Mouse (Mus musculus): ENCODE data around the gene Map3k4. TPM values are rescaled to one million over a fixed set of nuclear protein-coding genes. Genes with fewer than 3 reads are reported as not detected.

Map3k4 gene
- total RNA-seq (2012; rRNA removed): 31.7 and 34.7 TPM in 2 replicates

- in situ Hi-C loops (cut with MboI; ENCODE audit: low sequenced_read_pairs in 2 of 2, unreplicated experiment in 2 of 2): no loop called here
- no peaks in the 10 kb centered on the region for H3K9me3 ChIP-seq (ENCODE audit: control insufficient read depth, insufficient read depth, low read depth, low read length)
- H3K36me3 ChIP-seq (ENCODE audit: control insufficient read depth, insufficient read depth, low read length, poor library complexity, severe bottlenecking): no peaks in the 10 kb centered on the region
- H3K4me1 ChIP-seq (ENCODE audit: control insufficient read depth in 2 of 2, insufficient read depth in 2 of 2, low read length in 2 of 2, poor library complexity in 1 of 2): peaks cover 0 to 6% of the 10 kb centered on the region in 2 experiments; a peak in 1 of 4 replicates
- TF ChIP-seq HCFC1 (IDR thresholded peaks at IDR 0.05; ENCODE audit: borderline replicate concordance, insufficient read depth, low read length) (peak; percentile 59), ZC3H11A (IDR thresholded peaks at IDR 0.05; ENCODE audit: borderline replicate concordance, low read depth, low read length) (no peak), CHD2 (IDR thresholded peaks at IDR 0.05; ENCODE audit: low read depth, low read length) (no peak), ZNF384 (IDR thresholded peaks at IDR 0.05; ENCODE audit: low read depth, low read length) (no peak), MAFK (IDR thresholded peaks at IDR 0.05; ENCODE audit: insufficient read depth, low read depth, low read length) (0 out of 2 replicates have a peak, but pooled peaks have one; percentile 8)
- H3K4me3 ChIP-seq (ENCODE audit: insufficient read depth in 1 of 2, low read depth in 1 of 2, low read length in 2 of 2, poor library complexity in 1 of 2, severe bottlenecking in 1 of 2): peak within 1 kb of the TSS; percentile 96 to 97
- H3K9ac ChIP-seq (ENCODE audit: insufficient read depth, low read depth, low read length, poor library complexity, severe bottlenecking): peak within 1 kb of the TSS; percentile 91
- peak; percentile 49 for DNase-seq (ENCODE audit: low read depth, low spot score)
- peak within 1 kb of the TSS; percentile 1; the same call in 1 of the 2 replicates for H3K27ac ChIP-seq (ENCODE audit: insufficient read depth, low read depth, low read length, poor library complexity, severe bottlenecking)
Observed at GRCm38 (mm10) chr17:12318663-12319201, at the start of gene Map3k4. Map3k4 (minus strand) TSS chr17:12318796.

- Histone ChIP-seq H3K9me3 (ENCODE audit: control insufficient read depth, insufficient read depth, low read depth, low read length) (no peaks in the 10 kb centered on the region), H3K4me3 (ENCODE audit: insufficient read depth in 1 of 2, low read depth in 1 of 2, low read length in 2 of 2, poor library complexity in 1 of 2, severe bottlenecking in 1 of 2) (no peak overlapping the region), H3K27ac (ENCODE audit: insufficient read depth, low read depth, low read length, poor library complexity, severe bottlenecking) (no peak overlapping the region), H3K4me1 (ENCODE audit: control insufficient read depth in 2 of 2, insufficient read depth in 2 of 2, low read length in 2 of 2, poor library complexity in 1 of 2) (peaks cover 0 to 12% of the 10 kb centered on the region in 2 experiments; a peak in 1 of 4 replicates), H3K36me3 (ENCODE audit: control insufficient read depth, insufficient read depth, low read length, poor library complexity, severe bottlenecking) (no peaks in the 10 kb centered on the region), H3K9ac (ENCODE audit: insufficient read depth, low read depth, low read length, poor library complexity, severe bottlenecking) (no peak overlapping the region)
- no peak for DNase-seq (ENCODE audit: low read depth, low spot score)
- in situ Hi-C loops (cut with MboI; ENCODE audit: low sequenced_read_pairs in 2 of 2, unreplicated experiment in 2 of 2): loop anchor here (10.0 to 25.0 kb wide), 2 partner anchors 330 to 333 kb away; no protein-coding TSS in a partner anchor
- TF ChIP-seq CHD2 (IDR thresholded peaks at IDR 0.05; ENCODE audit: low read depth, low read length) (no peak), ZC3H11A (IDR thresholded peaks at IDR 0.05; ENCODE audit: borderline replicate concordance, low read depth, low read length) (0 out of 2 replicates have a peak, but pooled peaks have one; percentile 27)
Observed at GRCm38 (mm10) chr17:12367373-12367930, 48.9 kb upstream of the Map3k4 start.

- no peak for DNase-seq (ENCODE audit: low read depth, low spot score)
- H3K9ac ChIP-seq (ENCODE audit: insufficient read depth, low read depth, low read length, poor library complexity, severe bottlenecking): no peak overlapping the region
- no peaks in the 10 kb centered on the region for H3K36me3 ChIP-seq (ENCODE audit: control insufficient read depth, insufficient read depth, low read length, poor library complexity, severe bottlenecking)
- TF ChIP-seq HCFC1 (IDR thresholded peaks at IDR 0.05; ENCODE audit: borderline replicate concordance, insufficient read depth, low read length) (no peak), ZC3H11A (IDR thresholded peaks at IDR 0.05; ENCODE audit: borderline replicate concordance, low read depth, low read length) (no peak), CHD2 (IDR thresholded peaks at IDR 0.05; ENCODE audit: low read depth, low read length) (no peak), ZNF384 (IDR thresholded peaks at IDR 0.05; ENCODE audit: low read depth, low read length) (no peak), MAFK (IDR thresholded peaks at IDR 0.05; ENCODE audit: insufficient read depth, low read depth, low read length) (no peak)
- H3K4me3 ChIP-seq (ENCODE audit: insufficient read depth in 1 of 2, low read depth in 1 of 2, low read length in 2 of 2, poor library complexity in 1 of 2, severe bottlenecking in 1 of 2): no peak overlapping the region
- H3K9me3 ChIP-seq (ENCODE audit: control insufficient read depth, insufficient read depth, low read depth, low read length): no peaks in the 10 kb centered on the region
- in situ Hi-C loops (cut with MboI; ENCODE audit: low sequenced_read_pairs in 2 of 2, unreplicated experiment in 2 of 2): loop anchor here (10.0 to 25.0 kb wide), 2 partner anchors 327 to 330 kb away; no protein-coding TSS in a partner anchor
- peaks cover 0 to 7% of the 10 kb centered on the region in 2 experiments; a peak in 1 of 4 replicates for H3K4me1 ChIP-seq (ENCODE audit: control insufficient read depth in 2 of 2, insufficient read depth in 2 of 2, low read length in 2 of 2, poor library complexity in 1 of 2)
- H3K27ac ChIP-seq (ENCODE audit: insufficient read depth, low read depth, low read length, poor library complexity, severe bottlenecking): no peak overlapping the region
Observed at GRCm38 (mm10) chr17:12364426-12364735, 45.8 kb upstream of the Map3k4 start.

- Histone ChIP-seq H3K9me3 (ENCODE audit: control insufficient read depth, insufficient read depth, low read depth, low read length) (no peaks in the 10 kb centered on the region), H3K4me3 (ENCODE audit: insufficient read depth in 1 of 2, low read depth in 1 of 2, low read length in 2 of 2, poor library complexity in 1 of 2, severe bottlenecking in 1 of 2) (no peak overlapping the region), H3K4me1 (ENCODE audit: control insufficient read depth in 2 of 2, insufficient read depth in 2 of 2, low read length in 2 of 2, poor library complexity in 1 of 2) (peaks cover 0 to 7% of the 10 kb centered on the region in 2 experiments; a peak in 1 of 4 replicates), H3K9ac (ENCODE audit: insufficient read depth, low read depth, low read length, poor library complexity, severe bottlenecking) (no peak overlapping the region), H3K36me3 (ENCODE audit: control insufficient read depth, insufficient read depth, low read length, poor library complexity, severe bottlenecking) (no peaks in the 10 kb centered on the region), H3K27ac (ENCODE audit: insufficient read depth, low read depth, low read length, poor library complexity, severe bottlenecking) (no peak overlapping the region)
- DNase-seq (ENCODE audit: low read depth, low spot score): no peak
- TF ChIP-seq HCFC1 (IDR thresholded peaks at IDR 0.05; ENCODE audit: borderline replicate concordance, insufficient read depth, low read length) (no peak), ZNF384 (IDR thresholded peaks at IDR 0.05; ENCODE audit: low read depth, low read length) (no peak), ZC3H11A (IDR thresholded peaks at IDR 0.05; ENCODE audit: borderline replicate concordance, low read depth, low read length) (no peak), MAFK (IDR thresholded peaks at IDR 0.05; ENCODE audit: insufficient read depth, low read depth, low read length) (no peak), CHD2 (IDR thresholded peaks at IDR 0.05; ENCODE audit: low read depth, low read length) (no peak)
- in situ Hi-C loops (cut with MboI; ENCODE audit: low sequenced_read_pairs in 2 of 2, unreplicated experiment in 2 of 2): loop anchor here (10.0 to 25.0 kb wide), 2 partner anchors 327 to 329 kb away; no protein-coding TSS in a partner anchor
Observed at GRCm38 (mm10) chr17:12363601-12364425, 45.2 kb upstream of the Map3k4 start.
